Mouse (Mus musculus) cerebellum, adult 2 months (tissue): ENCODE measurements at regions not wholly inside any gene's neighbourhood (a gene's known extent, or its start where the extent isn't known, plus 50 kb on each side); places are given as distances from the start of the nearest gene placed in this dataset.

Experiments
- DNase-seq, 2 experiments: peaks; one replicate each; pipeline ENCODE4 v3.0.0; 2021
- H3K27ac ChIP-seq: fragments of 200-500 bp; 2 replicates; pipeline ENCODE4 v1.5.1; 2012; ENCODE audit warnings: low read length, control low read depth, inconsistent platforms; ENCODE audit not compliant: insufficient read depth
- H3K27me3 ChIP-seq: fragments of 200-500 bp; 2 replicates; pipeline ENCODE4 v1.6.1; 2012; ENCODE audit warnings: inconsistent platforms, mild to moderate bottlenecking, low read length, moderate library complexity; ENCODE audit not compliant: control insufficient read depth, insufficient read depth
- H3K4me1 ChIP-seq: fragments of 200-500 bp; 2 replicates; pipeline ENCODE4 v1.6.1; 2011; ENCODE audit warnings: low read length; ENCODE audit not compliant: control insufficient read depth, insufficient read depth
- H3K4me3 ChIP-seq: fragments of 200-500 bp; replicated peaks from 2 replicates; pipeline ENCODE3; 2011; ENCODE audit warnings: mild to moderate bottlenecking, low read depth, low read length, control low read depth; ENCODE audit not compliant: insufficient read depth
- CTCF ChIP-seq: fragments of 200-500 bp; IDR thresholded peaks from 2 replicates; pipeline ENCODE4 v1.5.1; 2011; ENCODE audit warnings: low read depth, mild to moderate bottlenecking, control low read depth, low read length, moderate library complexity, borderline replicate concordance; ENCODE audit not compliant: insufficient read depth
- POLR2A ChIP-seq: fragments of 200-500 bp; IDR thresholded peaks from 2 replicates; pipeline ENCODE4 v1.6.1; 2011; ENCODE audit warnings: low read length, control low read depth, borderline replicate concordance; ENCODE audit not compliant: insufficient read depth
- WGBS: fragments of 180-500 bp; shearing (Covaris S2); methylation state at CpG from one replicate; pipeline ENCODE4 v1.1.7; 2018; 5-methylcytosine and 5-hydroxymethylcytosine counted together

GRCm38 (mm10) chr15:33888865-33889368, 468.8 kb downstream of the 9430069I07Rik start:
- Histone ChIP-seq H3K4me3 (no peak overlapping the region), H3K27ac (no peak overlapping the region), H3K4me1 (no peaks in the 10 kb centered on the region), H3K27me3 (no peaks in the 10 kb centered on the region)
- 81% methylated on average over 1 of the region's 1 CpGs for WGBS
- TF ChIP-seq POLR2A (no peak), CTCF (no peak)
- DNase-seq = no peak

DNA sequence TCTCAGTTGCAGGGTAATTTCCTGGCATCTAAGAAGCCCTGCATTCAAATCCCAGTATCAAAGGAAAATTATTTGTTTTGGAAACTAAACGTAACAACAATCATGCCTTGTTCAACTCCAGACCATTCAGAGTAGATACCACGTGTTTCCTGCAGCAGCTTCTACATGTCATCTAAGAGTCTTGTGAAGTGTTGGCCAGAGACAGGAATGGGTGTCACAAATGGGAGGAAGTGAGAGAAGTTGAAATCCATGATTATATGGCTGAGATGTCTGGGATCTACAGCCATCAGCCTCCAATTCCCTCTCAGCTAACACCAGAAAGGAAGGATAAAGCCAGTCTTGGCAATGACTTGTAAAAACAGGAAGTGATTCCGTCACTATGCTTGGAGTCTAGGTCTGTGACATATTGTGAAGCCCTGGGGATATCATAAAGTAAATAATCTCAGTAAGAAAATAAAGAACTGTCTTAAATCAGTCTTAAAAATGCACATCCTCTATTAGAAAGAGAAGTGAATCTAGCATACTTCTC, 495.4 kb downstream of the 9430069I07Rik start:
- 80% methylated on average over 3 of the region's 3 CpGs for WGBS
- Histone ChIP-seq H3K27me3 (no peaks in the 10 kb centered on the region), H3K4me3 (no peak overlapping the region), H3K4me1 (no peaks in the 10 kb centered on the region), H3K27ac (no peak overlapping the region)
- TF ChIP-seq CTCF (no peak), POLR2A (no peak)
- DNase-seq = no peak

DNA sequence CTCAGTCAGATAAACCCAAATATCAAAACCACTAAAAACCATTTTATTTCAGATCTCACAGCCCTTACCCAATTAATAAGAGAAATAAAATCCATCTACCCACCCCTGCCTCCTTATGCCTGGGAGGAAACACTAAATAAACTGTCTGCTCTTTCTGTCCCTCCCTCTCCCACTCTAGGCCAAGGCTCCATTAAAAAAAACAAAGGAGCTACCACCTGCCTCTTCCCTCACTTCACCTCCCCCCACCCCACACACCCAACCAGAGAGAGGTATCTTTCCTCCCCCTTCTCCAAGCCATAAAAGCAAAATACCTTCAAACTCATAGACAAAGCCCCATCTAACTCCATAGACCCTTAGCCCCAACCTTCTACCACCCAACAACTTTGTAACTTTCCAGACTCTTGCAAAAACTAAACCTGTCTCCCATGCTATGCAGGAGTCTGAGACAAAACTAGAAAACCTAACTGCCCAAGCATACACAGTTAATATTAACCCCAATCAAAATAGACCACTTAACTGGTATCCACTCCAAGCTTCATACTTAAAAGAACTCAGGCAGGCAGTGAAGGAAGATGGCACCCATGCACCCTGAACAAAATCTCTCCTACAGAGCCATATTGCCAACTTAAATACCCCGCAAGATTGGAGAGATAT, 532.1 kb downstream of the 9430069I07Rik start:
- H3K4me3 ChIP-seq = no peak overlapping the region
- H3K4me1 ChIP-seq = no peaks in the 10 kb centered on the region
- no peak overlapping the region for H3K27ac ChIP-seq
- WGBS = 75% methylated on average over 1 of the region's 1 CpGs
- no peaks in the 10 kb centered on the region for H3K27me3 ChIP-seq
- DNase-seq = no peak
- no peak for TF ChIP-seq CTCF
- no peak for TF ChIP-seq POLR2A

- 90% methylated on average over 3 of the region's 3 CpGs for WGBS
- TF ChIP-seq CTCF (no peak), POLR2A (no peak)
- Histone ChIP-seq H3K4me3 (no peak overlapping the region), H3K27me3 (no peaks in the 10 kb centered on the region), H3K4me1 (no peaks in the 10 kb centered on the region), H3K27ac (no peak overlapping the region)
- DNase-seq = no peak
Measured at GRCm38 (mm10) chr15:33824826-33825225, 532.8 kb downstream of the 9430069I07Rik start.

- no peak overlapping the region for H3K4me3 ChIP-seq
- no peak for DNase-seq
- H3K4me1 ChIP-seq = no peaks in the 10 kb centered on the region
- no peak overlapping the region for H3K27ac ChIP-seq
- TF ChIP-seq POLR2A = no peak
- TF ChIP-seq CTCF = no peak
- WGBS = 87% methylated on average over 2 of the region's 2 CpGs
- no peaks in the 10 kb centered on the region for H3K27me3 ChIP-seq
Measured at GRCm38 (mm10) chr15:33780960-33781359, 576.7 kb downstream of the 9430069I07Rik start.

DNA sequence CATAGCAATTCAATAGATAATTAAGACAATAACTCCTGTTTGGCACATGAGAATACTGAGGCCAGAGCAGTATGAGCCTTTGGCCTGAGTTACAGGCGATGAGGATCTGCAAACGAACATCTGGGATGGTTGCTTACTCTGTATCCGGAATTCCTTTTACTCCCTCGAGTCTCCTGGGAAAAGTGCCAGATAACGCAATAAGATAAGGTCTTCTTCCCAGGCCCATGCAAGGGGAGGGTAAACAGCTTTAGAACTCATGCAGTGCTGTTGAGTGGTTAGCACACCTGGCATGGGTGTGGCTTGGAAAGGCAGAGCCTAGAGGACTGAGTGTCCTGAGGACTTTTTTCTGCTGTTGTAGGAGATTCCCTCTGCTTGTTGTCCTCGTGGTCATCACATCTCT, 598.2 kb downstream of the 9430069I07Rik start:
- no peaks in the 10 kb centered on the region for H3K4me1 ChIP-seq
- H3K4me3 ChIP-seq = no peak overlapping the region
- 25% methylated on average over 6 of the region's 6 CpGs for whole genome bisulfite sequencing
- DNase-seq = no peak
- TF ChIP-seq CTCF (no peak), POLR2A (no peak)
- no peaks in the 10 kb centered on the region for H3K27me3 ChIP-seq
- H3K27ac ChIP-seq = no peak overlapping the region

DNA sequence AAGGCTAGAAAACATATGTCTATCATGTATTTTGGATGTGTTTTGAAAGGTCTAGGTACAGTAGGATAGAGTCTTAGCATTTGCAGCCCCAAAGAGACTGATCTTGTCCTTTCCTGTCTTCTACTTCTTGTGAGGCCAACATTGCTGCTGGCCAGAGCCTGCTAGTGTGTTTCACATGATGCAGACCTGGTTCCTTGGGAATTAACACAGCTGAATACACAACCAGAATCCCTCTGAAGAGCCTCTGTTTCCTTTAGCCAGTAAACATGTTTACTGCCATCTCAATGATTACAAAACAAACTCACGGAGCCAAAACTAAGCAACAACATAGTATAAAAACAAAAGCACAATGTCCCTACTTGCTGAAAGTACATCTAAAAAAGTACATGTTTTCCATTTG, 598.9 kb downstream of the 9430069I07Rik start:
- WGBS = 98% methylated on average over 1 of the region's 1 CpGs
- Histone ChIP-seq H3K27ac (no peak overlapping the region), H3K4me3 (no peak overlapping the region), H3K27me3 (no peaks in the 10 kb centered on the region), H3K4me1 (no peaks in the 10 kb centered on the region)
- DNase-seq = no peak
- TF ChIP-seq POLR2A (no peak), CTCF (no peak)
